Mouse (Mus musculus): ENCODE data around the gene Mpv17l2.

Mpv17l2 gene

DNA sequence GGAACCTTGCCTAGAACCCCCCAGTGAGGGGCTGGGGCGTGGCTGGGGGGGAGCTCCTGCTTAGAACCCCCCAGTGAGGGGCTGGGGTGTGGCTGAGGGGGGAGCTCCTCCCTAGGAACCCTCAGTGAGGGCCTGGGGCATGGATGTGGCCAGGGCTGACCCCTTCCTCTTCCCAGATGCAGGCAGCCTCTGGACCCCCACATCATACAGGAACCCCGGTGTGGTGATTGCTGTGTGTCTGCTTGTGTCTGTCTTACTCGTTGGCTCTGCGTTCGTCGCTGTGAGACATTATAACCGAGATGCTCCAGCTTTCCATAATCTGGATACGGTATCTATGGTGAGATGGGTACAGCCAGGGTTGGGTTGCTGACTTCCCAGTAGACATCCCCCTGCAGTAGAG, 39.1 kb downstream of the Mpv17l2 start:
- DNase-seq (ENCODE audit: low spot score): no peak

DNA sequence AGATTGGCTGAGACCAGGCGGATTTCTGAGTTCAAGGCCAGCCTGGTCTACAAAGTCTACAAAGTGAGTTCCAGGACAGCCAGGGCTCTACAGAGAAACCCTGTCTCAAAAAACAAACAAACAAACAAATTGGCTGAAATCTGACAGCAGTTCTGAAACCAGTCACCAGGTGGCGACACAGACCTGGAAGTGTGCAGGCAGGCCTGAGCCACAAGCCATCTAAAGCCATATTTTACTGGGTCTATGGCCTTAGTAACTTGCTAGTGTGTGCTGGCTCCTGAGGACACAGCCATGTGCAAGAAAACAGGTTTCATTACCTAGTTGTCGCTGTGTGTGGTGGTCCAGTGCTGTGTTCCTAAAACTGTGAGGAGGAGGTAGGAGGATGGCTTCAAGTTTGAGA, 40.0 kb downstream of the Mpv17l2 start:
- peak; percentile 87 for DNase-seq (ENCODE audit: low spot score)

DNA sequence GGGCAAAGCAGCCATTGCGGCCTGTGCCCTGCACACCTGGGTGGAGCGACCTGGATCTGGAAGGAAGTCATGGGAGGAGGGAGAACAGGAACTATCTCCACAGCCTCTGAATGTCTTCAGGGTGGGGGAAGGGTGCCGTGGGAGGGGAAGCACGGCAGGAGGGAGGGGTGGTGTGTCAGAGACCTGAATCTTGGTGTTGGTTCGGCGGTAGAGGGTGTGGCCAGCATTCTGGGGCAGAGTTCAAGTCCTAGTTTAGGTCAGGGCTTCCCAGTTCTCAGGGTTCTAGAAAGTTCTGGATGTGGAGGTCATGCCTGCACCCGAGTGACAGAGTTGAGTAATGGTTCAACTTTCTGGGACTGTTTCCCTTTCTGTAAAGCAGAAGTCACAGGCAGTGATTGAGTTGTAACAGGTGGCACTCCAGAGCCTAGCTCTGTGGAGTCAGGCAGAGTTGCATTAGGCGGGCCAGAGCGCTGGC, 40.9 kb downstream of the Mpv17l2 start:
- DNase-seq (ENCODE audit: low spot score): no peak

DNA sequence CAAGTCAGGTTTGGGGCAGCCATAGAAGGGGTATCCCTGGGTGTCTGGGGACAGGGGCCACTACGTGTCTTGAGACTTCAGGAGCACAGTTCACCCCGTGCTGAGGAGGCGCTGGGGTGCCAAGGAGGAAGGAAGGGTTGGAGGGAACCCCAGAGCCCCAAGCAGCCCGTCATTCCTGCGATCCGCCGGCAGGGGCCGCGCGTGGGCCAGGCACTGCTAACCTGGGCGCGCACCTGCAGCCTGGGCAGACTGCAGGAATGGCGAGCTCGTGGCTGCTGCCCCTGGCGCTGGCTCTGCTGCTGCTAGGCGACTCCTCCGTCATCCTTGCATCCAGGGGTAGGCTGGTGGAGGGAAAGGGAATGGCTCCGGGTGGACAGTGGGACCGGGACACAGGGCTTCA, 42.4 kb downstream of the Mpv17l2 start, which contains the start of gene Gm3336:
Gene Gm3336 (plus strand): TSS at position 247 of the 400 bp plus-strand sequence.
- peak; percentile 69 for DNase-seq (ENCODE audit: low spot score)

DNA sequence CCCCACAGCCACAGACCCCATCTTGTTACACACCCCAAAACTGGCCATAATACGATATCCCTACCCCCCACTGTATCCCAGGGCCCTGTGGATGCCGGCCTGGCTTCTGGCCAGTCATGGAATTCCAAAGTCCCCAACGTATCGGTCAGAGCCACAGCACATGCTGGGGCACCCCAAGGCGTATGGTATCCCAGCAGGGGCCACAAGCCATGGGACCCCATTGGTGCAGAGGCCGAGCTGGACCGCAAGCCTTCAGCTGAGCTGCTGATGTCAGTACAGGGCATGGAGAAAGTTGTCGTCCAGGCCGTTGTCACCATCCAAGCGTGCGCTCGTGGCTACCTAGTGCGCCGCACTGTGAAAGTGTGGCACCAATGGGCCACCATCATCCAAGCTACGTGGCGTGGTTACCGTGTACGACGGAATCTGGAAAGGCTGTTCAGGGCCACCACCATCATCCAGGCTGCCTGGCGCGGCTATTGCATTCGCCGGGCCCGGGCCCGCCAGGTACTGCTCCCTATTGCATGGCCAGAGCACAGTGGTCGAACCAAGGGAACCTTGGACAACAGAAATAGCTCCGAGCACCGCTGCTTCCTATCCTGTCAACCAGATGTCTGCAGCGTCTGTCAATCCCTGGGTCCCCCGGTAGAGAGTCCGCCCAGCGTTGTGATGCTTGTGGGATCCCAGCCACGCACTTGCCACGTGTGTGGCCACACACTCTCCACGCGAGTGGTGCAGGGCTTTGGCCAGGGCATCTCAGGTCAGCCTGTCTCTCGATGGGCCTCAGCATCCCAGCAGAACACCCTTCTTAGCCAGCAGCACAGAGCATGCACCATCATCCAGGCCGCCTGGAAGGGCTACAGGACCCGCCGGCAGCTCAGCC, 44.0 kb downstream of the Mpv17l2 start:
- no peak for DNase-seq (ENCODE audit: low spot score)

DNA sequence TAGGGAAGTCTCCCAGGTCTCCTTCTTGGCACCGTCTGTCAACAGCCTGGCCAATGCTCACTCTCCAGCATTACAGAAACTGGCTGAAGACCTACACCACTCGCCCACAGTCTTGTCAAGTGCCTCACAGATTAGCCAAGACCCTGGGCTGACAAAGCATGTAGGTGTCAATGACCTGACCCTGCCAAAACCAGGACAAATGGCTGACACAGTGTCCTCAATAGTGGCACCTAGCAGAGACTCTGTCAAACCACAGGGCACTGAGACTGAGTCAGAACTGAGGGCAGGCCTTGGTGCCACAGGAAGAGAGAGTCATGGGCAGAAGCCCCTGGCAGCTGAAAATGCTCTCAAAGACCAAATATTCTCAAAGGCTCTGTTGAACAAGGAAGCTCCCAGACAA, 45.7 kb downstream of the Mpv17l2 start:
- no peak for DNase-seq (ENCODE audit: low spot score)

DNA sequence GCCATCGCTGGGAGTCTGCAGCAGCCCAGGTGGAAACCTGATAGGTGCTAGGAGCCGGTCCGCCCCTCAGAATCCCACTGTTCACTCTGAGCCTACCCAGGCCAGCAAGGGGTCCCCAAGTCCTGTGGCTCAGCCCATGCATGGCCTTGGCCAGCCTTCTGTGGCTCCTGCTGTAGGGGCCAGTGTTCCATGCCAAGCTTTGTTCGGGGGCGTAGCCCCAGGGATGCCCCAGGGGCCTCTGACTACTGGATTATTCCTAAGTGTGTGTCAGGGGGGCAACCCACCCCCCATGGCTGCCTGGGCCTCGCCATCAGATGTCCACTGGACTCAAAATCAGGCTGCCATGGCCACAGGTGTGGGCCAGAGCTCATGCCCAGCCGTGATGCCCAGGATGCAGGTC, 46.8 kb downstream of the Mpv17l2 start:
- no peak for DNase-seq (ENCODE audit: low spot score)

DNA sequence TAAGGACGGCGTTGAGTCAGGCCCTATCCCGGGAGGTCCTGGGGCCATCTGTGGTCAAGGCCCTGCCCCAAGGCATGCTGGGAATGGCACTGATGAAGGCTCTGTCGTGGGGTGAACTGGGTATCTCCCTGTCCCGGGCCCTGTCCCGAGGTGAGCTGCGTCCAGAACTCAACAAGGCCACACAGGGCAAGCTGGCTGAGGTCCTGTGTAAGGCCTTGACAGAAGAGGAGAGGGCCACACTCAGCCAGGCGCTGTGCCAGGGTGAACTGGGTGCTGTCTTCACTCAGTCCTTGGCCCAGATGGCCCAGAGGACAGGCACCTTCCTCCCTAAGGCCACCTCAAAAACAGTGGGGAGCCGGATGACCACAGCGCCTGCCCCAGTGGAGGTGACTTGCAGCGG, 49.7 kb downstream of the Mpv17l2 start:
- no peak for DNase-seq (ENCODE audit: low spot score)

DNA sequence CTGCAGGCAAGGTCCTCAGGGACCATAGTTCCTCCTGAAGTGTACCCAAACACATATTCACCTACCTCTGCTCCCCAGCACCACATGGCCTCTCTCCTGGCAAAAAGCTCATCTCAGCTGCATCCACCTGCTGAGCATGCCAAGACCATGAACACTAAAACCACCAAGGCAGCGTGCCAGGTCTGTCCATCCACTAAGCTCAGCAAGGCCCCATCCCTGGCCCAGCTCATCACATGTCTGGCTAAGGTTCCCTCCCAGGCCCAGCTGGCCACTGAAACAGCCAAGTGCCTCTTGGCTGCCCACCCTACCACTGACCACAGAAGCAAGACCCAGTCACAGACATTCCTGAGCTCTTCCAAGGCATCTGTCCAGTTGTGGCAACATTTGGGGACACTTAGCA, 50.5 kb downstream of the Mpv17l2 start:
- DNase-seq (ENCODE audit: low spot score): peak; percentile 56

DNA sequence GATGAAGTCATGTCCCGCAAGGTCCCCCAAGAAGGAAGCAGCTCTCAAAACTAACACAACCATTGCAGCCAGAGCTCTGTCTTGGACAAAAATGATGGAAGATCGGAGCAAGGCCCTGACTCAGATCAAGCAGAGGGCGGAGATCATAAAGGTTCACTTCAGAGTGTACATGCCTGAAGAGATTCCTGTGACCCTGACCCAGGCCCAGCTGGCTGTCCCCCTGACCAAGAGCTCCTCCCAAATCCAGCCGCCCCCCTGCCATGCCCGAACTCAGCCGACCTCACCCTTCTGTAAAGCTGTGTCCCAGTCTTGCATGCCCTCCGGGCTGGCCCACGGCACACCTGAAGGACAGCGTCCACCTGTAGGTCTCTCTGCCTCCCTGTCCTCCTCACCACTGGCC, 51.0 kb downstream of the Mpv17l2 start:
- no peak for DNase-seq (ENCODE audit: low spot score)
